In genomic region chr5:33829958-33830357, GRCm38 (mm10) we compare ENCODE assay signal across 24 mouse cellular contexts. TPM values are rescaled to one million over a fixed set of nuclear protein-coding genes. Genes with fewer than 3 reads are reported as not detected.
DNase-seq lines count a peak whose midpoint lies in the region; ATAC-seq and TF ChIP-seq lines count a peak whose summit lies in the region.
"Had no signal": no experiment of that assay in that cellular context is flagged by ENCODE, and none has a peak within 500 bp of the region (broad histone marks: within the 10 kb centered on the region; RNA-seq: fewer than 3 reads in every experiment).

No protein-coding gene starts in this region.

- no peak overlapping the region for H3K27ac ChIP-seq in MEL (ENCODE audit: control insufficient read depth, low read depth, low read length)
- H3K27ac ChIP-seq in hindbrain, embryonic 11.5 days (ENCODE audit: low read depth, low read length), result no peak overlapping the region

- TF ChIP-seq EP300 in MEL (IDR thresholded peaks at IDR 0.05; ENCODE audit: low read depth in 1 of 2, low read length in 2 of 2), result peak; percentile 51 to 52; a peak in 3 of 4 replicates

- H3K79me2 ChIP-seq in MEL (ENCODE audit: control insufficient read depth, insufficient read depth, low read length, poor library complexity), result peaks cover 61% of the 10 kb centered on the region

- peaks cover 2 to 4% of the 10 kb centered on the region in 2 experiments; a peak in 2 of 4 replicates for H3K4me1 ChIP-seq in MEL (ENCODE audit: control insufficient read depth in 1 of 2, insufficient read depth in 2 of 2, low read length in 2 of 2)
- H3K4me1 ChIP-seq in hindbrain, embryonic 11.5 days (replicated peaks; ENCODE audit: control insufficient read depth, insufficient read depth, low read length), result no peaks in the 10 kb centered on the region

- H3K4me2 ChIP-seq in hindbrain, embryonic 11.5 days (replicated peaks; ENCODE audit: low read depth, low read length), result no peak overlapping the region

- no peak overlapping the region for H3K4me3 ChIP-seq in MEL (ENCODE audit: control insufficient read depth in 1 of 2, insufficient read depth in 1 of 2, low read depth in 2 of 2, low read length in 2 of 2)
- H3K4me3 ChIP-seq in hindbrain, embryonic 11.5 days (ENCODE audit: low read depth, low read length), result no peak overlapping the region

- no peak overlapping the region for H3K9ac ChIP-seq in MEL (ENCODE audit: control insufficient read depth, low read depth, low read length, poor library complexity, severe bottlenecking)
- no peak overlapping the region for H3K9ac ChIP-seq in hindbrain, embryonic 11.5 days (ENCODE audit: low read depth, low read length)

- DNase-seq in heart, adult 11 months, result peak; percentile 9
- no peak for DNase-seq in heart, adult 18-20 months
- DNase-seq in 416B (ENCODE audit: low read depth) (peak; percentile 61), MEL (ENCODE audit: low read depth, low spot score) (peak; percentile 45)
- DNase-seq in adrenal gland, postnatal 10 days, result no peak
- no peak for DNase-seq in hindbrain, embryonic 11.5 days (ENCODE audit: low spot score)
- DNase-seq in cerebellum, adult 8-10 months, result no peak
- DNase-seq: adrenal gland, adult 2 months; adrenal gland, adult 8-10 months; adrenal gland, postnatal 14 days; adrenal gland, postnatal 25 days; adrenal gland, postnatal 36 days; B cell, adult 2 months; cerebellum, adult 11 months; cerebellum, adult 11-12 months; cerebellum, adult 18-20 months; cerebellum, adult 2 months; cerebellum, adult 9-10 months had no signal

- WGBS in hindbrain, embryonic 11.5 days, result 91% methylated on average over 3 of the region's 3 CpGs

- TF ChIP-seq POLR2A in MEL (IDR thresholded peaks at IDR 0.05; ENCODE audit: control insufficient read depth in 1 of 2, insufficient read depth in 1 of 2, low read depth in 1 of 2, low read length in 2 of 2, poor library complexity in 1 of 2), result no peak

- H3K36me3 ChIP-seq in MEL (ENCODE audit: control insufficient read depth in 1 of 2, insufficient read depth in 2 of 2, low read length in 2 of 2), result peaks cover 19 to 36% of the 10 kb centered on the region in 2 experiments
- H3K36me3 ChIP-seq in hindbrain, embryonic 11.5 days (ENCODE audit: control insufficient read depth, insufficient read depth, low read length), result no peaks in the 10 kb centered on the region

- TF ChIP-seq RAD21 in MEL (IDR thresholded peaks at IDR 0.05; ENCODE audit: low read depth, low read length), result no peak

- peak; percentile 69 for ATAC-seq in common myeloid progenitor, adult 5-6 weeks (replicated peaks; ENCODE audit: low read depth, poor library complexity, severe bottlenecking)
- ATAC-seq in hindbrain, embryonic 11.5 days (ENCODE audit: low FRiP score), result no peak
- ATAC-seq: activated CD4-positive, CD25-positive, alpha-beta regulatory T cell, adult 4 months; CD4-positive, CD25-positive, alpha-beta regulatory T cell, adult 4 months; Patski had no signal

- no peaks in the 10 kb centered on the region for H3K27me3 ChIP-seq in MEL (ENCODE audit: control insufficient read depth in 1 of 2, insufficient read depth in 2 of 2, low read length in 2 of 2)
- H3K27me3 ChIP-seq in hindbrain, embryonic 11.5 days (ENCODE audit: control insufficient read depth, insufficient read depth, low read length), result no peaks in the 10 kb centered on the region
- H3K27me3 ChIP-seq: CH12.LX, Patski had no signal

- H3K9me3 ChIP-seq in MEL (replicated peaks; ENCODE audit: insufficient read depth, low read length), result no peaks in the 10 kb centered on the region
- H3K9me3 ChIP-seq in hindbrain, embryonic 11.5 days (ENCODE audit: control insufficient read depth, low read length), result no peaks in the 10 kb centered on the region
- H3K9me3 ChIP-seq: G1E had no signal

- TF ChIP-seq CTCF in MEL (IDR thresholded peaks at IDR 0.05 in 2 of 3, conservative IDR thresholded peaks at IDR 0.05 in 1 of 3; ENCODE audit: control insufficient read depth in 1 of 3, insufficient read depth in 1 of 3, low read depth in 2 of 3, low read length in 3 of 3, poor library complexity in 1 of 3, severe bottlenecking in 1 of 3), result no peak

TF ChIP-seq in MEL, 35 proteins besides CTCF, POLR2A, EP300 and RAD21:
- no peak for TF ChIP-seq ZNF384 (IDR thresholded peaks at IDR 0.05; ENCODE audit: low read depth, low read length)
- no peak for TF ChIP-seq NELFE (IDR thresholded peaks at IDR 0.05; ENCODE audit: low read depth, low read length)
- no peak for TF ChIP-seq USF2 (IDR thresholded peaks at IDR 0.05; ENCODE audit: borderline replicate concordance in 1 of 2, insufficient read depth in 1 of 2, low read depth in 1 of 2, low read length in 2 of 2)
- no peak for TF ChIP-seq MAZ (IDR thresholded peaks at IDR 0.05; ENCODE audit: low read depth, low read length)
- TF ChIP-seq NRF1 (IDR thresholded peaks at IDR 0.05; ENCODE audit: insufficient read depth, low read depth, low read length, poor library complexity, severe bottlenecking), result no peak
- TF ChIP-seq JUND (IDR thresholded peaks at IDR 0.05; ENCODE audit: low read depth, low read length), result no peak
- TF ChIP-seq MEF2A (IDR thresholded peaks at IDR 0.05; ENCODE audit: extremely low read depth, insufficient replicate concordance, low read depth, low read length, poor library complexity, severe bottlenecking), result no peak
- TF ChIP-seq ETS1 (IDR thresholded peaks at IDR 0.05; ENCODE audit: low read depth, low read length), result peak; percentile 32; the same call in 1 of the 2 replicates
- no peak for TF ChIP-seq HCFC1 (IDR thresholded peaks at IDR 0.05; ENCODE audit: low read depth, low read length)
- peak; percentile 53; the same call in 1 of the 2 replicates for TF ChIP-seq BHLHE40 (IDR thresholded peaks at IDR 0.05; ENCODE audit: borderline replicate concordance, low read depth, low read length)
- TF ChIP-seq RCOR1 (IDR thresholded peaks at IDR 0.05; ENCODE audit: low read depth, low read length), result peak; percentile 100
- no peak for TF ChIP-seq MYB (IDR thresholded peaks at IDR 0.05; ENCODE audit: low read depth, low read length)
- peak; percentile 26; the same call in 1 of the 2 replicates for TF ChIP-seq TAL1 (IDR thresholded peaks at IDR 0.05; ENCODE audit: low read length)
- TF ChIP-seq MAX (IDR thresholded peaks at IDR 0.05; ENCODE audit: low read length), result no peak
- TF ChIP-seq GABPA (IDR thresholded peaks at IDR 0.05; ENCODE audit: low read depth, low read length), result no peak
- TF ChIP-seq SIN3A (IDR thresholded peaks at IDR 0.05; ENCODE audit: low read length), result peak; percentile 39; the same call in 1 of the 2 replicates
- TF ChIP-seq ZMIZ1 (IDR thresholded peaks at IDR 0.05; ENCODE audit: low read depth, low read length), result no peak
- TF ChIP-seq SMC3 (IDR thresholded peaks at IDR 0.05; ENCODE audit: low read depth, low read length), result no peak
- TF ChIP-seq TBP (IDR thresholded peaks at IDR 0.05; ENCODE audit: low read depth, low read length), result 0 out of 2 replicates have a peak, but pooled peaks have one; percentile 37
- no peak for TF ChIP-seq MYC (IDR thresholded peaks at IDR 0.05; ENCODE audit: low read depth, low read length)
- no peak for TF ChIP-seq ZKSCAN1 (IDR thresholded peaks at IDR 0.05; ENCODE audit: low read depth, low read length)
- TF ChIP-seq TCF12 (IDR thresholded peaks at IDR 0.05; ENCODE audit: low read depth, low read length), result peak; percentile 69
- no peak for TF ChIP-seq POLR2AphosphoS2 (IDR thresholded peaks at IDR 0.05; ENCODE audit: low read length)
- no peak for TF ChIP-seq UBTF (IDR thresholded peaks at IDR 0.05; ENCODE audit: borderline replicate concordance, insufficient read depth, low read depth, low read length)
- no peak for TF ChIP-seq CHD1 (IDR thresholded peaks at IDR 0.05; ENCODE audit: low read depth, low read length)
- peak; percentile 58; the same call in 1 of the 2 replicates for TF ChIP-seq MAFK (IDR thresholded peaks at IDR 0.05; ENCODE audit: borderline replicate concordance, low read depth, low read length)
- TF ChIP-seq GATA1 (IDR thresholded peaks at IDR 0.05; ENCODE audit: low read depth, low read length), result peak; percentile 83
- no peak for TF ChIP-seq USF1 (IDR thresholded peaks at IDR 0.05; ENCODE audit: low read depth, low read length)
- TF ChIP-seq KAT2A (conservative IDR thresholded peaks at IDR 0.05; ENCODE audit: low read depth, low read length), result no peak
- TF ChIP-seq E2F4 (IDR thresholded peaks at IDR 0.05; ENCODE audit: borderline replicate concordance, low read depth, low read length), result no peak
- no peak for TF ChIP-seq POLR2AphosphoS5 (IDR thresholded peaks at IDR 0.05; ENCODE audit: borderline replicate concordance, low read depth, low read length)
- TF ChIP-seq CHD2 (IDR thresholded peaks at IDR 0.05; ENCODE audit: low read length), result no peak
- no peak for TF ChIP-seq ELF1 (IDR thresholded peaks at IDR 0.05; ENCODE audit: low read depth, low read length)
- TF ChIP-seq ZC3H11A (IDR thresholded peaks at IDR 0.05; ENCODE audit: low read depth, low read length), result no peak
- TF ChIP-seq MXI1 (IDR thresholded peaks at IDR 0.05; ENCODE audit: low read depth, low read length), result no peak; the same call in 1 of the 2 replicates
TF ChIP-seq in MEL: peak in this region for 9.

RNA-seq across cellular contexts. Expression of gene Nsd2, which starts 9.4 kb away (rescaled TPM):
- total RNA-seq in heart, adult 18-20 months (2021), result 10 to 100 TPM; 22.2 to 22.8 TPM
- 82.5 and 102 TPM in 2 replicates for total RNA-seq in MEL (2012; rRNA removed)
- polyA plus RNA-seq in MEL (2012; ENCODE audit: insufficient read depth in 1 of 2, insufficient read length in 2 of 2, low read depth in 1 of 2, low replicate concordance in 2 of 2, missing spikeins in 1 of 2), result 100 to 1,000 TPM; 116 to 233 TPM
- total RNA-seq in common myeloid progenitor, adult 5-6 weeks (2017), result 94.2 and 113 TPM in 2 replicates
- 10 to 100 TPM; 54.3 to 71.7 TPM for total RNA-seq in adrenal gland, postnatal 10 days (2021)
- polyA plus RNA-seq in hindbrain, embryonic 11.5 days (2014; fragmentation: Nextera tagmentation; extraction: Ambion mirVana), result 95.3 and 104 TPM in 2 replicates

RNA-seq across cellular contexts. Expression of gene Letm1, which starts 47.3 kb away (rescaled TPM):
- total RNA-seq in heart, adult 18-20 months (2021), result 100 to 1,000 TPM; 141 to 143 TPM
- 50.0 and 59.5 TPM in 2 replicates for total RNA-seq in MEL (2012; rRNA removed)
- 100 to 1,000 TPM; 119 to 127 TPM for polyA plus RNA-seq in MEL (2012; ENCODE audit: insufficient read depth in 1 of 2, insufficient read length in 2 of 2, low read depth in 1 of 2, low replicate concordance in 2 of 2, missing spikeins in 1 of 2)
- total RNA-seq in common myeloid progenitor, adult 5-6 weeks (2017), result 22.3 and 23.9 TPM in 2 replicates
- total RNA-seq in adrenal gland, postnatal 10 days (2021), result 100 to 1,000 TPM; 160 to 165 TPM
- 40.2 and 44.9 TPM in 2 replicates for polyA plus RNA-seq in hindbrain, embryonic 11.5 days (2014; fragmentation: Nextera tagmentation; extraction: Ambion mirVana)

Comparison
In these comparisons a context has a peak if more than half of its experiments do, and no peak if none do; other contexts are left out.
1. DNase-seq: peak in heart, adult 11 months (single experiment), 416B (single experiment) and MEL (single experiment); none in heart, adult 18-20 months (0 of 2), adrenal gland, postnatal 10 days (single experiment), hindbrain, embryonic 11.5 days (single experiment) and cerebellum, adult 8-10 months (single experiment).